Mouse (Mus musculus) frontal cortex, postnatal 14 days (tissue): ENCODE measurements at regions not wholly inside any gene's neighbourhood (a gene's known extent, or its start where the extent isn't known, plus 50 kb on each side); places are given as distances from the start of the nearest gene placed in this dataset.

Experiments used
- DNase-seq, 2 experiments: peaks; one replicate each; pipeline ENCODE4 v3.0.0; 2022; ENCODE audit warnings: low spot score in 2 of 2

DNA sequence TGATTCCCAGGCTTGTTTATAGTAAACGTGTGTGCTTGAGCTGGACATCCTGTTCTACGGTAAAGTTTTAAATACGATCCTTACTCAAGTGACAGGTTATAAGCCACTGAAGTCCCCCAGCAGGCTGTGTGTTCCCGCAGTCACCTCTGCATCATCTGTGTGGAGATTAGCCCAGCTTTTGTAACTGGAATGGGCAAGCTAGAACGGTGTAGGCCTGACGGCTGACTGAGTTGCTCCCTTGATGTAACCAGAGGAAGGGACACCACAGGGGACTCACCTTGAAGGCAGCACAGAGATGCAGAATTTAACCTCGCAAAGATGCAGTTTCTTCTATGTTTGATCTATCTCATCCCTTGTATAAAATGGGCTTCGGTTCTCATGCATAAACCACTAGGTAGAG, 418.4 kb upstream of the Pou3f3 start:
- DNase-seq, result no peak

DNA sequence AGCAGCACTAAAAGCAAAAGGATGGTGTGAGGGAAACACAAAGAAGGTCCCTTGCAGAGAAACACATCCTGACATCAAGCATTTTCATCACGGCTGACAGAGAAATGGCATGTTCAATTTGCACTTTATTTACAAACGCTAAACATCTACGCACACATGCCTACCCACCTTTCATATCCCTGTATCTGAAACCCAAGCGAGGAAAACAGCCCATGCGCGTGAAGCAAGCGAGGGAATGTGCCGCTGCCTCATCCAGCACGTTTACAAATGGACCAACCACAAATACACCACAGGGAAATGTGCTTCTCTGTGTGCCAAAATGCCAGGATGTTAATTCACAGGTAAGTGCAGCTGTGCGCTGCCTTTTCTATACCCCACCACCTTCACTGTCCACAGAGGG, 399.7 kb upstream of the Pou3f3 start:
- DNase-seq, result no peak

DNA sequence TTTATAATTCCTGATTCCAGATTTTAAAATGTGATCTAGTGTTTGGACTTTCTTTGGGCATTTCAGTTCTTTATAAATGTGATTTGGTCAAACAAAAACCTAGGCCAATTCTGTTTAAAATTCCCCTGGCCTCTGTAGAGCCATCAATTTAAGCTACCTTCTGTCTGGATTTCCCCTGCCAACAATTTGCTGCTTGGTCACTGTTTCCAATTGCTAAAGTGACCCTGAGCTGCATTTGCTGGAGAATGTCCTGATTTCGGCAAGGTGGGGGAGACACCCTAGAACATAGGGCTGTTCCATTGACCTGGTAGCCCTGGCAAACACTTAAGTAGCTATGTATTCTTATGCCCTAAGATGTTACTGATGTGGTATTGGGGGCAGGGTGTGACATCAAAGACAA, 386.3 kb upstream of the Pou3f3 start:
- no peak for DNase-seq

DNA sequence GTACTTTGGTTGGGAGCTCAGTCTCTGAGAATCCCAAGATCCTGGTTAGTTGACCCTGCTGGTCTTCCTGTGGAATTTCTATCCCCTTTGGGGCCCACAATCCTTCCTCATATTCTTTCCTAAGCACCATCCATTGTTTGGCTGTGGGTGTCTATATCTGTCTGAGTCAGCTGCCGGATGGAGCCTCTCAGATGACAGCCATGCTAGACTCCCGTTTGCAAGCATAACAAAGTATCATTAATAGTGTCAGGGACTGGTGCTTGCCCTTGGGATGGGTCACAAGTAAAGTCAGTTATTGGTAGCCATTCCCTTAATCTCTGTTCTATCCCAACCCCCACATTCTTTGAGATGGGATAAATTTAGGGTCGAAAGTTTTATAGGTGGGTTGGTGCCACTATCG, 382.1 kb upstream of the Pou3f3 start:
- no peak for DNase-seq

DNA sequence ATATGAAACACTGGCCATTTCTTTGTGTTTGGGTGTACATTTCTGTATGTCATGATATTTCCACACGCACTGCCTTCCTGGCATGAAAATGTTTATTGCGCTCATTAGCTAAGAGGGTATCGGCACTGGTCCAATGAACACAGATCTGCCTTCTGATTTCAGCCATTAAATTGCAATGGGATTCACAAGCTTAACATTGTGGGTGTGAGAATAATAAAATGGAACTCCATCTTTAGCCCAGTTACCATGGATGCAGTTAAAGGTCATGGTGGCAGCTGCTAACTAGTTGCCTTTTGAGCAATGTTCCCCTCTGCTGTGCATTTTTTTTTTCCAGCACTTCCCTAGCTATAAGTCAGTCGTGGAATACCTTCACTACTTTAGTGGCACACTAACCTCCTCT, 343.7 kb upstream of the Pou3f3 start:
- no peak for DNase-seq

- DNase-seq, result no peak
Measured at GRCm38 (mm10) chr1:42352389-42352788, 343.2 kb upstream of the Pou3f3 start.

DNA sequence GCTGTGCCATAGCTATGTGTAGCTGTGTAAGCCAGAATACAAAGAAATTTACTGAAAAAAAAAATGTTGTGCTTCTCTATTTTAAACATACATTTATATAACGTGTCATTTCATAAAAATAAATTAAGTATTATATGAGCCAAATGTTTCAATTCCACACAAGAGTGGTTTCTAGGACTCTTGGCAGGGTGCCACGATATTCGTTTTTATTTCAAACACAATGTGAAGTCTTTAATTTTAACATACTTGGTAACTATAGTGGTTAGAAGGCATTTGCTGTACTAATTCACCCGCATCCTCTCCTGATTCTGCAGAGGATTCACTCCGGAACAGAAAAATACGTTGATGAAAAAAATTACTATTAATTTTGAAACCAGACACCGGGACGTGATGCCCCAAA, 342.5 kb upstream of the Pou3f3 start:
- DNase-seq, result no peak

- no peak for DNase-seq
Measured at GRCm38 (mm10) chr1:42354020-42354419, 341.5 kb upstream of the Pou3f3 start.

- no peak for DNase-seq
Measured at GRCm38 (mm10) chr1:42362438-42362837, 333.1 kb upstream of the Pou3f3 start.

DNA sequence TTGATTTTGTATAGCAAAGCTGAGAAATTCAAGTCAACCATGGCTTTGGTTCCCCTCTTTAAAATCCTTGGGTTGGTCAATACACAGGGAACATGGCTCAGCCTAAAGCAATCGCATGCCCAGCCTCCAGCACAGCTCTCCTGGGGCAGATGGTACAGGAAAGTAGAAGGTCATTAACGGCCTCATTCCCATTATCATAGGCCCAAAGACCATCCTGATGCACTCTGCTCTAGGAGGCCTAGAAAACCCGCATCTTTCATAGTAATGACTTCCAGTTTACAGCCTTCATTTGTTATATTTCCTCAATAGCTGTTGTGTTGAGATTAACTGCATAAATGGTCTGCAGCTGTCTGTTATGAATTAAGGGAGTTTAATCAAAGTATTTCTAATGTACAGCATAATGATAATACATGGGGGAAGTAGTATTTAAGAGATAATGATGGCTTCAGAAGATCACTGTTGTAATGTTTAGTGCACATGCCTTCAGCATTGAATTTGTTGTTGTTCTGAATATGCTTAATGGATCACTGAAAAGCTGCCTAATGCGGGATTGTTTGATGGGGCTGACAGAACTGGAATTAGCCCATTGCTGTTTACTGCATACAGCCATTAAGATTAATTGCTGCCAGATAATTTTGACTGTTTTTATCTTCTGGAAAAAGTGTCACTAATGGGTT, 329.8 kb upstream of the Pou3f3 start:
- DNase-seq, result no peak

DNA sequence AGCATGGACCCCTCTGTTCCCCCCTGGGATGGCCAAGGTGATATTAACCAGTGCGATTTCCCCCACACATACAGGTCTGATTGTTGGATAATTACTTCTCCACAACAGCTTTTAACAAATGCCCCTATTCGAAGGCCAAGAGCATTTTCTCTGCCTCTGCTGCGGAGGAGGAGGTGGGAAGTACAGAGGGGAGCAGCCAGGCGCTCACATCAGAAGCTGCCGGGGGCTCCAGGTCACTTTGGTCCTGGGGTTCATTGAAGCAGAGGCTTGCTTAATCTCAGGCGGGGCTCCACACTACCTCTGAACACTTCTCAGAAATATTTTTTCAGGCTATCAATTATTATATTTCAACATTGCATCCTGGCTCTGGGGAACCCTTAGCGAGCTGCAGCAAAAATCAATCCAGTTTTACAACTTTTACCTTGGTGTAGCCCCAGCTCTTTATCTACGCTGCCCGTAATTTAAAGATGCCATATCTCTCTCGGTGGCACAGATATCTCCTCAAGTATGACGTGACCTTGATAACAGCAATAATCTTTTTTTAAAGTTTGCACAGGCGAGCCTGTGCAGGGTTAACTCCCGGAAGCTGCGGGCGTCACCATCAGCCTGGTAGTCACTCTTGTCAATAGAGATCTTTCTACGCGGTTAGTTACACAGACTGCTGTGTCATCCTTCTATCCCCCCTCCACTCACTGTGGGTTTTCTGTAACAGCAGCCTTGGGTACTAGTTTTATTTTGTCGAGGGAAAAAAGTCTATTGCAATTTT, 307.5 kb upstream of the Pou3f3 start:
- DNase-seq, result no peak

DNA sequence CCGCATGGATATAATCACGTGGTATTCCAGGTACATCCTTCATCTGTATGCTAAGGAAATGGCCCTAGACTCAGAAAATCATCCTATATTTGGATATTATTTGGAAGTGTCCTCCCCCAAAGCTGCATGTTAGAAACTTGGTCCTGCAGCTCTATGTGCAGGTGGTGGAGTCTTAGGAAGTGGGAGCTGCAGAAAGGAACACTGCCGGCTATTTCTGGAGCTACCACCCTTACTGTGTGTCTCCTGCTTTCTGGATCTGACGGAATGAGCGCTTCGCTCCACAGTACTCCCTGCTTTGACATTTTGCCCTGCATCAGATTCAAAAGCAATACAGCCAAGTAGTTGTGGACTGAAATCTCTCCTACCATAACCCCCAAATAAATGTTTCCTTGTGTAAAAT, 306.8 kb upstream of the Pou3f3 start:
- DNase-seq, result no peak

DNA sequence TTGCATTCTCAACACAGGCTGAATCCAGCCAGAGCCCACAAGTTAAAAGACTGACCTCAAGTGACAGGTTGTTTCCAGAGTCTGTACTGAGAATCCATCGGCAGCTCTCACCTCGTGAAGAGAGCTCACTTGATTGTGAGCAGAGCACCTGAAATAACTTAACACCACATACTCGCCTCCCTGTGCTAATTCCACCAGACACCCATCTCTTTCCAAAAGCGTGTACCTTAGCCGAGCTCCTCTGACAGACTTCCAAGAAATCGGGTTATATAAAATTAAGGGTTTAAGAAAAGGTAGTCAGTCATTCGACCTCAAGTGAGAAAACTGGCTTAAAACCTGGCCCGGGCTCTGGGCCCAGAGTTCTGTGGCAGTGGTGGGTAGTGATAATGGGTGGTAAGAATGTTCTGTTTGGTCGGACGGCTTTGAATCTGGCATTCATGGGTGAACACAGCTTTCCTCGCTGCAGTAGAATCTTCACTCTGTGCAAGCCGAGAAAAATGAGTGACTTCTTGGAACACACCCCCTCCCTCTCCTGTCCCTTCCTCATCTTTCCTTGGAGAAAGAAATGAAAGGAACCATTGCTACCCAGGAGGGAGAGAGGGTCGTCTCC, 299.8 kb upstream of the Pou3f3 start:
- DNase-seq, result no peak

GRCm38 (mm10) chr1:42398461-42399154, 297.0 kb upstream of the Pou3f3 start:
- no peak for DNase-seq

GRCm38 (mm10) chr1:42415817-42416538, 279.6 kb upstream of the Pou3f3 start:
- no peak for DNase-seq

GRCm38 (mm10) chr1:42416539-42417218, 278.9 kb upstream of the Pou3f3 start:
- DNase-seq, result no peak

- no peak for DNase-seq
Measured at GRCm38 (mm10) chr1:42417815-42418214, 277.8 kb upstream of the Pou3f3 start.

DNA sequence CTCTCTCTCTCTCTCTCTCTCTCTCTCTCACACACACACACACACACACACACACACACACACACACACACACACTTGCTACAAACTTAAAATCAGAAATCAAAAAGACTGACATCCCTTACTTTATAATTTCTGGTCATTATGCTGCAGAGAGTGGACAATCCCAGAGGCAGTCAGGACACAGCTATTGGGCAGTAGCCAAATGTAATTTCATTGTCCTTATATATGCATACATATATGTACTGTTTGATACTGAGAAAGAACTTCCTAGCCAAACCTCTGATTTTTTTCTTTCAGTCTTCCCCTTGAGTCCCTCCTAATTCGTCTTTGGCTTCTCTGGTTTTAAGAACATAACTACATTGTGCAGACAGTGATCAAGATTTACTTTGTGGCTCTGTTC, 277.3 kb upstream of the Pou3f3 start:
- no peak for DNase-seq

GRCm38 (mm10) chr1:42436366-42436998, 259.1 kb upstream of the Pou3f3 start:
- DNase-seq, result no peak

- no peak for DNase-seq
Measured at GRCm38 (mm10) chr1:42468365-42468764, 227.2 kb upstream of the Pou3f3 start.
